Mouse (Mus musculus) right cerebral cortex, adult 2 months (tissue): ENCODE results near the gene Kif6.

Experiments used
- DNase-seq, 2 experiments: peaks; one replicate each; pipeline ENCODE4 v3.0.0; 2021 to 2022; ENCODE audit warnings: low spot score in 2 of 2

Kif6 gene

DNA sequence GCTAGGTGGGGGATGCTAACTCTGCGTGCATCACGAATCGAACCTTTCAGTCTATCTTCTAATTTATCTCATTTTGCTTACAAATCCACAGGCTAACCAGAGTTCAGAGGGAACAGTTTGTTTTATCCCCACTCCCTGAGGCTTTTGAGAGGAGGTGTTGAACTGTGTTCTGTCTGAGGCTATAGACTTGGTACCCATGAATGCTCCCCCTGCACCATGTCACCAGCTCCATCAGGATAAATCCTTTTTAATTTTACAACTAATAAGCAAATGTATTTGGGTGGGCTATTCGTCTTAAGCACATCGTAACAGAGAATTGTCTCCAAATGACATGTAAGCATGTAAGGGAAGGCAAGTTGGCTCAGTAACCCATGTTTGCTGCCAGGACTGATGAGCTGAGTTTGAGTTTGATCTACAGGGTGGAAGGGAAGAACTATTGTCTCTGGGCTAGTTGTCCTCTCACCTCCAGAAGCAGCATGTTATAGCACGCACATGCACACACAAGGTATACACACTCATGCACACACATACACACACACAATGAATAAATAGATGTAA, 122.4 kb downstream of the Kif6 start:
- no peak for DNase-seq

- no peak for DNase-seq
Observed at GRCm38 (mm10) chr17:49738351-49738750, 123.4 kb downstream of the Kif6 start.

- DNase-seq, result no peak
Observed at GRCm38 (mm10) chr17:49739896-49740679, 125.2 kb downstream of the Kif6 start.

GRCm38 (mm10) chr17:49741172-49741571, 126.2 kb downstream of the Kif6 start:
- no peak for DNase-seq

DNA sequence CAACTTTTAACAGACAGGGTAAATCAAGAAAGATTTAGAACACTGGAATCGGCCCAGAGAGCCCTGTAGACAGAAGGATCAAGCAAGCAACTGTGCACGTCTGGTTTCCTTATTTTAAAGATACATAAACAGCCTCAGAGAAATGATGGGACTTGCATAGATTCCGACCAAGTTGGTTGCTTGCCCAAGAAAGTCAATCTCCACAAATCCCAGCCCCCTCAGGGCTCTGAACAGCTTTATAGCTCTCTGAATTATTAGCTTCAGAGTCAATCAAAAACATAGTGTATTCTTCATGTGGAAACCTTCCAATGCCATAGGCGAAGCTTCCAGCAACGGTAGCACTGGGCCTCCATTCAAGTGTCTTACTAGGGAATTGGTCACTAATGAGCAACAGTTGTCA, 127.0 kb downstream of the Kif6 start:
- no peak for DNase-seq

GRCm38 (mm10) chr17:49743580-49744463, 128.9 kb downstream of the Kif6 start:
- no peak for DNase-seq

DNA sequence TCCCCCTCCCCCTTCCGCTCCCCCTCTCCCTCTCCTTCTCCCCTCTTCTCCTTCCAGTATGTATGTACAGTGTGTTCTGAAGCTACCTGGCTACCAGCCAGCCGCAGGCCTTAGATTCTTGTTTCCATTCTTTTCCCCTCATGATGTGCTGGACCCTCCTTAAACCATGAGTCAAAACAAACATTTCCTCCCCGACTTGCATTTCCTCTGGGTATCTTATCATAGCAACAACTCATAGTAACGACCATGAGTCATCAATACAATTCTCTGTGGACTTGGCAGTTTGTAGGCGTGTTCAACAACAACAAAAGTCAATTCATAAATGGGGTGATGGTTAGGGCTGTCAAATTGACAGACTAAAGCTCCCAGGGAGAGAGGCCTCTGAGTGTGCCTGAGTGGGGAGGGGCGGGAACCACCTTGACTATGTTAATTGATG, 136.0 kb downstream of the Kif6 start:
- no peak for DNase-seq

- DNase-seq, result no peak
Observed at GRCm38 (mm10) chr17:49753874-49754273, 138.9 kb downstream of the Kif6 start.

GRCm38 (mm10) chr17:49756862-49757261, 141.9 kb downstream of the Kif6 start:
- peak; percentile 8 to 11 for DNase-seq

DNA sequence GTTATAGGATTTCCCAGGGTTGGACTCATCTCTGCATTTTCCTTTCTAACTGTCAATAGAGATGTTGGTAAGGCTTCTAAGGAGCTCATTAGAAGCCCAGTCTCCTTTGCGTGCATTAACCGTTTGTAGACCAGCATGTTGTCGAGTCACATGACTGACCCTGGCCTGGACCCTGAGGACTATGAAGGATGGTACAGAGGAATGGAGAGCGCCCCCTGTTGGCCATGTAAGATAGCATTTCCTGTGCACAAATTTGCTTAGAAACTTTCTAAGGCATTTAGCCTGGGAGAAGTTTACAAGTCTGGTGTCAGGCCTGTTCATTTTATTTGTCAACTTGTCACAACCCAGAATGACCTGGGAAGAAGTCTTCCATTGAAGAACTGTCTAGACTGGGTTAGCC, 144.1 kb downstream of the Kif6 start:
- DNase-seq, result no peak

DNA sequence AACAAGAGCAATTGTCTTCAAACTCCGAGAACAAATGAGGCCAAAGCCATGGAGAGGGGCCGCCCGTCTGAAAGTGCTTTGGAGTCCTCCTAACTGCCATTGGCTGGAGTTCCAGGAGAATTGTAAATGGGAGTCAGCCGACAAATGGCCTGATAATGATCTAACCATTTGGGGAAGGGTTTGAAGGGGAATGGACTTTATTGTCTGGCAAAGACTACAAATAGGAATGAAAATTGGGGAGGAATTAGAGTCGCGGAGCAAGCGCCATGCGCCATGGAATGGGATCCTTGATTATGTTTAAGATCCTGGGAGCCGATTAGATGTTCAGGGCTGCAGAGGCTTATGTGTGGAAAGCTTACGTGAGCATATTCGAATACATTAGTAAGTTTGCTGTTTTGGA, 146.3 kb downstream of the Kif6 start:
- no peak for DNase-seq

GRCm38 (mm10) chr17:49761838-49762237, 146.9 kb downstream of the Kif6 start:
- no peak for DNase-seq

DNA sequence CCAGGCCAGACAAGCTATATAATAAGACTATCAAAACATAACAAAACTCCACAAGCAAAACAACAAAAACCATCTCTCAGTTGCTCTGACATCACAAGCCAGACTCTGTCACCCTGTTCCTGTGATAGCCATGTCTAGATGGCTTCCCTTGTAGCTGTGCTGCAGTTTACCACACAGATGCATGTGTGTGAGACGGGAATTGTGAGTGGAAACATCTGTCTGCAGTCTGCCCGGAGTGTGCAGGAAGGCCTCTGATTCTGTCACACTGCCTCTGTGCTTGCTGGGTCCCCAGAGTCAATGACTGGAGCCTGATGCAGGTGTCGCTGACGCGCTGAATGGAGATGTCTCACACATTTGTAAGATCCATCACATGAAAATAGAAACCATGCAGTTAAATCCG, 150.0 kb downstream of the Kif6 start:
- no peak for DNase-seq

DNA sequence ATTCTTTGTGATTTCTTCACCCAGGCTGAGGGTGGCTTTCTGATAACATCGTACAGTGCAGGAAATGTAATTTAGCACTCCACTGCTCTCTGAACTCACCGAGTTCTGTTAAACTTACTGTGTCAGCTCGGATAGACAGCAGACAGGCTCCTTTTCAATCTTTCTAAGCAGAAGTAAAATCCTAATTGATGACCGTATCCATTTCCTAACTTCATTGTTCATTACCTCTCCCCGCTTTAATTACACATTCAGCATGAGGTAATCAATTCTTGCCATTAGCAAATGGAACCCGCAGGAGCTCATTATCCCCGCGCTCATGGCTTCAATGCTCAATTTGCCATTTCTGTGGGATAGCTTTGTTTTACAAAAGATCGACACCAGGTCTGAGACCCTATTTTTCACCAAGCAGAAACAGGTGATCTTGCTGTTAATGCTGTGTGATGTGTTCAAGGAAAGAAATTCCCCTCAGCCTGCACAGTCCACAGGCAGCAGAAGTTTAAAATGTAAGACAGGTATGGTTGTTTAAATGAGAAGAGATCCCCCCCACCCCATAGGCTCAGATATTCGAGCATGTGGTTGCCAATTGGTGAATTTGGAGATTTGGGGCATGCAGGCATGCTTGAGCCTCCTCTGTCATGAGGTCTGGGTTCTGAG, 152.9 kb downstream of the Kif6 start:
- DNase-seq, result no peak

GRCm38 (mm10) chr17:49771703-49772315, 156.9 kb downstream of the Kif6 start:
- no peak for DNase-seq

GRCm38 (mm10) chr17:49777115-49777839, 162.3 kb downstream of the Kif6 start:
- no peak for DNase-seq

DNA sequence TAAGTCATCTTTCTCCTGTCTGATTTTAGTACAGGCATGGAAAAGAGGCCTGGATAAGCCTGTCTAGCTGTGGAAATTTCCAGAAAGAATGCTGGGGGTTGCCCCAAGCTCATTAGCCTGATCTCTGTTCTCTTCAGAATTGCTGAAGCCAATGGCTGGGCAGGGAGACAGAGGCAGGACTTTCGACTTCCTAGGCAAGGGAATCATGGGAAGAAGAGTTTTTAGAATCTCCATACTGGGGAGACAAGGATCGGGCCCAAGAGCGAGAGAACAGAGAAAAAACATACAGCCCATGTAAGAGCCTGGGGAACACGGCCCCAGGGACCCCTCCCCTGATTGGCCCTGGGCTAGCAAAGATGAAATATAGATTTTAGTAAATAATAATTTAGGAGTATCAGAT, 164.1 kb downstream of the Kif6 start:
- no peak for DNase-seq

DNA sequence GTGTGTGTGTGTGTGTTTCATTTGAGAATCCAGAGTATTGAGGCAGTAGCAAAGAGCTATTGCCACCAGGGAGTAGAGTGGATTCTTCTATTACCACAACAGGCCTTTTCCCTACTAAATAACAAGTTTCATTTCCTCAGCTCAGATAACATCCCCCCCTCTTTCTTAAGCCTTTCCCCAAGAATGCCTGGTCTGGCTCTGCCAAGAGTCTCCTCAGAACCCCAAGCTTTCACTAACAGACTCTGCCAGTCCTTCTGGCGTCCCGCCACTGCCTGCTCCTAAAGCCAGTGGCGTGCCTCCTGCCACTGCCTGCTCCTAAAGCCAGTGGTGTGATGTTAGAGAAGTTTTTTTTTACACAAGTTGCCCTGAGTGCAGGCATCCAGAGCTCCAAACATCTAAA, 164.6 kb downstream of the Kif6 start:
- peak in 1 of 2 experiments; percentile 12 for DNase-seq

- DNase-seq, result no peak
Observed at GRCm38 (mm10) chr17:49785851-49786250, 170.9 kb downstream of the Kif6 start.

DNA sequence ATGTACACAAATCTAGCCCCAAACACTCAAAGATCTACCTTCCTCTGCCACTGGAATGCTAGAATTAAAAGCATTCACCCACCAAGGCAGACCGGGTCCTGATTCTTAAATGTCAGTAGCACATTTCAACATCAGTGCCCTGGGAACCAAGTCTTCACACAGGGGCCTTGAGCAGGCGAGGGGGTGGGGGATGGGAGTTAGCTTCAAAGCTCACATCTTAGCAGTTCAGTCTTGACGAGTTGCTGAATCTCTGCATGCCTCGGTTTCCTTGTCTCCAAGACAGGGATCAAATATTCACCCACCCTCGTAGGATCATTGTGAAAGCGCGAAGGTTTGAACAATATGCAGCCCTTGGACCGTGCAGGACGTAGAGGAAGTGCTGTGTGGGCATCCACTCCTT, 172.4 kb downstream of the Kif6 start:
- no peak for DNase-seq
